Mouse (Mus musculus) ES-E14 (cell line): Measurements from ENCODE around the gene BC034090.

Experiments used
- HCFC1 ChIP-seq: IDR thresholded peaks from 2 replicates; pipeline ENCODE4 v1.6.1; 2012; ENCODE audit warnings: low read length, inconsistent platforms, borderline replicate concordance; ENCODE audit not compliant: insufficient read depth
- MAFK ChIP-seq: IDR thresholded peaks from 2 replicates; pipeline ENCODE4 v1.6.1; 2014; ENCODE audit warnings: mild to moderate bottlenecking, low read depth, low read length, inconsistent platforms; ENCODE audit not compliant: insufficient read depth
- ZC3H11A ChIP-seq: IDR thresholded peaks from 2 replicates; pipeline ENCODE4 v1.6.1; 2012; ENCODE audit warnings: low read depth, mild to moderate bottlenecking, inconsistent platforms, low read length, borderline replicate concordance
- ZNF384 ChIP-seq: IDR thresholded peaks from 2 replicates; pipeline ENCODE4 v1.6.1; 2012; ENCODE audit warnings: low read depth, low read length, inconsistent platforms

- TF ChIP-seq MAFK (no peak), ZC3H11A (no peak), HCFC1 (no peak), ZNF384 (no peak)
Observed at GRCm38 (mm10) chr1:155239962-155240717, 4.1 kb downstream of the BC034090 start.
